ENCODE assay signal across 26 mouse cellular contexts in genomic region chr4:107928269-107928668, GRCm38 (mm10). TPM values are rescaled to one million over a fixed set of nuclear protein-coding genes. Genes with fewer than 3 reads are reported as not detected.
A peak's percentile ranks its signal among the peaks of the same experiment; 100 is the strongest.
DNase-seq lines count a peak whose midpoint lies in the region; ATAC-seq and TF ChIP-seq lines count a peak whose summit lies in the region.
"Had no signal": no experiment of that assay in that cellular context is flagged by ENCODE, and none has a peak within 500 bp of the region (broad histone marks: within the 10 kb centered on the region; RNA-seq: fewer than 3 reads in every experiment).

No protein-coding gene starts in this region.

- no peak overlapping the region for H3K4me3 ChIP-seq in liver, embryonic 11.5 days (ENCODE audit: low read depth, low read length)
- H3K4me3 ChIP-seq in liver, embryonic 15.5 days (replicated peaks): no peak overlapping the region
- H3K4me3 ChIP-seq in intestine, postnatal 0 days (ENCODE audit: low read depth, low read length): no peak overlapping the region
- H3K4me3 ChIP-seq: forebrain, embryonic 10.5 days; gastrocnemius, adult 2 months; heart, embryonic 12.5 days; heart, embryonic 15.5 days had no signal

- H3K9ac ChIP-seq in liver, embryonic 11.5 days (ENCODE audit: low read depth, low read length): no peak overlapping the region
- H3K9ac ChIP-seq in liver, embryonic 15.5 days: no peak overlapping the region
- H3K9ac ChIP-seq in intestine, postnatal 0 days (ENCODE audit: low read depth, low read length): no peak overlapping the region
- H3K9ac ChIP-seq: forebrain, postnatal 0 days; heart, embryonic 12.5 days; heart, embryonic 15.5 days; hindbrain, embryonic 14.5 days had no signal

- H3K9me3 ChIP-seq in liver, embryonic 11.5 days (ENCODE audit: control insufficient read depth, low read length): no peaks in the 10 kb centered on the region
- H3K9me3 ChIP-seq in liver, embryonic 15.5 days (replicated peaks): no peaks in the 10 kb centered on the region
- no peaks in the 10 kb centered on the region for H3K9me3 ChIP-seq in intestine, postnatal 0 days (ENCODE audit: control insufficient read depth)
- H3K9me3 ChIP-seq: forebrain, embryonic 10.5 days; heart, embryonic 12.5 days; heart, embryonic 15.5 days had no signal

- no peak overlapping the region for H3K4me2 ChIP-seq in liver, embryonic 11.5 days
- H3K4me2 ChIP-seq in liver, embryonic 15.5 days: peak overlapping the region; percentile 4; the same call in 1 of the 2 replicates
- H3K4me2 ChIP-seq in intestine, postnatal 0 days (replicated peaks; ENCODE audit: low read depth): no peak overlapping the region
- H3K4me2 ChIP-seq: heart, embryonic 12.5 days; heart, embryonic 15.5 days; hindbrain, embryonic 14.5 days had no signal

- ATAC-seq in liver, embryonic 11.5 days (replicated peaks; ENCODE audit: low FRiP score): peak; percentile 60
- ATAC-seq in liver, embryonic 15.5 days (ENCODE audit: insufficient read depth): peak; percentile 19; the same call in 1 of the 2 replicates
- ATAC-seq in megakaryocyte progenitor cell, adult 5-6 weeks (replicated peaks; ENCODE audit: poor library complexity): 0 out of 2 replicates have a peak, but pooled peaks have one; percentile 15
- ATAC-seq in intestine, postnatal 0 days: no peak
- ATAC-seq: forebrain, embryonic 14.5 days; forebrain, postnatal 0 days; hindbrain, postnatal 0 days had no signal

- H3K4me1 ChIP-seq in liver, embryonic 11.5 days (replicated peaks; ENCODE audit: control insufficient read depth, insufficient read depth, low read length): peaks cover 4% of the 10 kb centered on the region
- H3K4me1 ChIP-seq in liver, embryonic 15.5 days (replicated peaks): peaks cover 21% of the 10 kb centered on the region
- no peaks in the 10 kb centered on the region for H3K4me1 ChIP-seq in intestine, postnatal 0 days (replicated peaks; ENCODE audit: control insufficient read depth, insufficient read depth, low read length)
- H3K4me1 ChIP-seq: forebrain, embryonic 10.5 days; heart, embryonic 12.5 days; heart, embryonic 15.5 days had no signal

- no peaks in the 10 kb centered on the region for H3K36me3 ChIP-seq in liver, embryonic 11.5 days (ENCODE audit: control insufficient read depth, insufficient read depth, low read length)
- no peaks in the 10 kb centered on the region for H3K36me3 ChIP-seq in liver, embryonic 15.5 days (replicated peaks)
- H3K36me3 ChIP-seq in intestine, postnatal 0 days (ENCODE audit: control insufficient read depth, insufficient read depth): no peaks in the 10 kb centered on the region
- H3K36me3 ChIP-seq: forebrain, embryonic 10.5 days; heart, embryonic 12.5 days; heart, embryonic 15.5 days had no signal

- no peaks in the 10 kb centered on the region for H3K27me3 ChIP-seq in liver, embryonic 11.5 days (replicated peaks; ENCODE audit: control insufficient read depth, insufficient read depth, low read length)
- H3K27me3 ChIP-seq in liver, embryonic 15.5 days: no peaks in the 10 kb centered on the region
- H3K27me3 ChIP-seq in intestine, postnatal 0 days (replicated peaks; ENCODE audit: control insufficient read depth, insufficient read depth, low read length): no peaks in the 10 kb centered on the region
- H3K27me3 ChIP-seq: heart, embryonic 12.5 days had no signal

- no peak overlapping the region for H3K27ac ChIP-seq in liver, embryonic 11.5 days (ENCODE audit: low read depth, low read length)
- no peak overlapping the region for H3K27ac ChIP-seq in liver, embryonic 15.5 days (replicated peaks)
- H3K27ac ChIP-seq in intestine, postnatal 0 days (ENCODE audit: low read depth, low read length): no peak overlapping the region
- H3K27ac ChIP-seq: forebrain, embryonic 10.5 days; gastrocnemius, adult 2 months; heart, embryonic 15.5 days; hindbrain, embryonic 14.5 days; hindbrain, postnatal 0 days had no signal

- DNase-seq in liver, embryonic 11.5 days (ENCODE audit: low spot score): no peak
- no peak for DNase-seq in liver
- no peak for DNase-seq in adrenal gland, adult 8-10 months
- no peak for DNase-seq in T-cell, adult 2 months (ENCODE audit: low spot score)
- DNase-seq: adrenal gland, postnatal 14 days; cerebellum, adult 18-20 months; cerebellum, adult 9-10 months; cerebellum, postnatal 14 days; forebrain, postnatal 0 days; gastrocnemius, adult 2 months; gastrocnemius, postnatal 14 days; heart, adult 18-20 months; heart, postnatal 10 days; heart, postnatal 4 days had no signal

- no peak for TF ChIP-seq CTCF in intestine, postnatal 0 days (IDR thresholded peaks at IDR 0.05; ENCODE audit: low read depth)

- 69% methylated on average over 2 of the region's 2 CpGs for whole genome bisulfite sequencing in liver, embryonic 11.5 days
- WGBS in liver, embryonic 15.5 days (ENCODE audit: insufficient replicate concordance): 43% methylated on average over 2 of the region's 2 CpGs
- 68% methylated on average over 2 of the region's 2 CpGs for WGBS in intestine, postnatal 0 days

RNA-seq across cellular contexts. Expression of gene Cpt2, which starts 4.9 kb away (rescaled TPM):
- polyA plus RNA-seq in liver, embryonic 11.5 days (2014; fragmentation: Nextera tagmentation; extraction: Ambion mirVana): 52.8 and 63.7 TPM in 2 replicates
- polyA plus RNA-seq in liver, embryonic 15.5 days (2015; fragmentation: Nextera tagmentation; extraction: Ambion mirVana): 40.5 and 43.3 TPM in 2 replicates
- total RNA-seq in megakaryocyte progenitor cell, adult 5-6 weeks (2015): 20.9 and 22.2 TPM in 2 replicates
- 19.0 and 19.7 TPM in 2 replicates for total RNA-seq in megakaryocyte progenitor cell, adult 5-6 weeks (2017)
- polyA plus RNA-seq in intestine, postnatal 0 days (2015; fragmentation: Nextera tagmentation; extraction: Ambion mirVana): 128 and 130 TPM in 2 replicates
- total RNA-seq in adrenal gland, adult 8-10 months (2022): 100 to 1,000 TPM in 3 of 4 experiments, 10 to 100 TPM in 1; 92.3 to 198 (median 141) TPM

RNA-seq across cellular contexts. Expression of gene 0610037L13Rik, which starts 38.7 kb away (rescaled TPM):
- 89.2 and 90.7 TPM in 2 replicates for polyA plus RNA-seq in liver, embryonic 11.5 days (2014; fragmentation: Nextera tagmentation; extraction: Ambion mirVana)
- polyA plus RNA-seq in liver, embryonic 15.5 days (2015; fragmentation: Nextera tagmentation; extraction: Ambion mirVana): 29.2 and 34.8 TPM in 2 replicates
- total RNA-seq in megakaryocyte progenitor cell, adult 5-6 weeks (2015): 59.8 and 60.9 TPM in 2 replicates
- total RNA-seq in megakaryocyte progenitor cell, adult 5-6 weeks (2017): 44.5 and 65.4 TPM in 2 replicates
- polyA plus RNA-seq in intestine, postnatal 0 days (2015; fragmentation: Nextera tagmentation; extraction: Ambion mirVana): 72.4 and 76.2 TPM in 2 replicates
- total RNA-seq in adrenal gland, adult 8-10 months (2022): 10 to 100 TPM; 75.0 to 83.5 (median 78.4) TPM

RNA-seq across cellular contexts. Expression of gene Slc1a7, which starts 39.9 kb away (rescaled TPM):
- not detected in 2 replicates for polyA plus RNA-seq in liver, embryonic 11.5 days (2014; fragmentation: Nextera tagmentation; extraction: Ambion mirVana)
- polyA plus RNA-seq in liver, embryonic 15.5 days (2015; fragmentation: Nextera tagmentation; extraction: Ambion mirVana): not detected in 2 replicates
- total RNA-seq in megakaryocyte progenitor cell, adult 5-6 weeks (2015): not detected in 2 replicates
- not detected in 2 replicates for total RNA-seq in megakaryocyte progenitor cell, adult 5-6 weeks (2017)
- 0.10 and 0.14 TPM in 2 replicates for polyA plus RNA-seq in intestine, postnatal 0 days (2015; fragmentation: Nextera tagmentation; extraction: Ambion mirVana)
- under 1 TPM; 0.35 to 0.73 (median 0.49) TPM for total RNA-seq in adrenal gland, adult 8-10 months (2022)
- total RNA-seq: forebrain, postnatal 0 days; gastrocnemius, postnatal 4 days; heart, postnatal 4 days; hindbrain, postnatal 0 days had no signal
- polyA plus RNA-seq: embryonic facial prominence, embryonic 14.5 days; forebrain, embryonic 14.5 days; heart, embryonic 12.5 days; hindbrain, embryonic 11.5 days had no signal

RNA-seq across cellular contexts. Expression of gene Magoh, which starts 48.7 kb away (rescaled TPM):
- polyA plus RNA-seq in liver, embryonic 11.5 days (2014; fragmentation: Nextera tagmentation; extraction: Ambion mirVana): 215 and 224 TPM in 2 replicates
- 62.0 and 80.4 TPM in 2 replicates for polyA plus RNA-seq in liver, embryonic 15.5 days (2015; fragmentation: Nextera tagmentation; extraction: Ambion mirVana)
- 241 and 247 TPM in 2 replicates for total RNA-seq in megakaryocyte progenitor cell, adult 5-6 weeks (2015)
- total RNA-seq in megakaryocyte progenitor cell, adult 5-6 weeks (2017): 327 and 344 TPM in 2 replicates
- polyA plus RNA-seq in intestine, postnatal 0 days (2015; fragmentation: Nextera tagmentation; extraction: Ambion mirVana): 114 and 121 TPM in 2 replicates
- total RNA-seq in adrenal gland, adult 8-10 months (2022): 10 to 100 TPM; 61.8 to 73.5 (median 71.9) TPM
